Mouse (Mus musculus) hindbrain, embryonic 11.5 days (tissue): ENCODE data around the gene Amn1. TPM values are rescaled to one million over a fixed set of nuclear protein-coding genes. Genes with fewer than 3 reads are reported as not detected.

Experiments used
- ATAC-seq: fragments of 200-750 bp; cut with Nextera tagmentation; 2 replicates; pipeline ENCODE4 v1.8.0; 2017; ENCODE audit warnings: mild to moderate bottlenecking, moderate TSS enrichment, moderate library complexity; ENCODE audit not compliant: low FRiP score
- DNase-seq: peaks from one replicate; pipeline ENCODE4 v3.0.0-alpha.2; 2015; ENCODE audit warnings: low spot score
- H3K27ac ChIP-seq: fragments of 300-500 bp; sonication (generic); 2 replicates; pipeline ENCODE4 v1.5.1; 2014; ENCODE audit warnings: mild to moderate bottlenecking, low read depth, low read length
- H3K27me3 ChIP-seq: fragments of 300-500 bp; sonication (generic); 2 replicates; pipeline ENCODE4 v1.6.1; 2014; ENCODE audit warnings: mild to moderate bottlenecking, low read length, moderate library complexity, mixed read lengths; ENCODE audit not compliant: control insufficient read depth, insufficient read depth
- H3K36me3 ChIP-seq: fragments of 300-500 bp; sonication (generic); 2 replicates; pipeline ENCODE4 v1.6.1; 2014; ENCODE audit warnings: mild to moderate bottlenecking, low read length, moderate library complexity, mixed read lengths; ENCODE audit not compliant: control insufficient read depth, insufficient read depth
- H3K4me1 ChIP-seq: fragments of 300-500 bp; sonication (generic); replicated peaks from 2 replicates; pipeline ENCODE4 v1.6.1; 2014; ENCODE audit warnings: low read length, mixed read lengths; ENCODE audit not compliant: control insufficient read depth, insufficient read depth
- H3K4me2 ChIP-seq: fragments of 300-500 bp; sonication (generic); replicated peaks from 2 replicates; pipeline ENCODE4 v1.6.1; 2014; ENCODE audit warnings: mild to moderate bottlenecking, low read depth, low read length
- H3K4me3 ChIP-seq: fragments of 300-500 bp; sonication (generic); 2 replicates; pipeline ENCODE4 v1.5.1; 2014; ENCODE audit warnings: low read depth, low read length
- H3K9ac ChIP-seq: fragments of 300-500 bp; sonication (generic); 2 replicates; pipeline ENCODE4 v1.6.1; 2014; ENCODE audit warnings: low read depth, low read length
- H3K9me3 ChIP-seq: fragments of 300-500 bp; sonication (generic); 2 replicates; pipeline ENCODE4 v1.6.1; 2016; ENCODE audit warnings: low read length; ENCODE audit not compliant: control insufficient read depth
- WGBS: fragments of 180-500 bp; shearing (Covaris S2); extraction: QIAGEN DNeasy Blood & Tissue Kit; methylation state at CpG from one replicate; pipeline ENCODE4 v1.1.7; 2014; 5-methylcytosine and 5-hydroxymethylcytosine counted together
- polyA plus RNA-seq: library from polyadenylated mRNA; unstranded; fragments of >200 nt; fragmentation: Nextera tagmentation; extraction: Ambion mirVana; gene quantifications from 2 replicates; pipeline ENCODE4 v1.2.1, GENCODE M21; 2014

Gene Amn1
- polyA plus RNA-seq, 1 experiment from 2014 or later: 71.1 TPM

DNA sequence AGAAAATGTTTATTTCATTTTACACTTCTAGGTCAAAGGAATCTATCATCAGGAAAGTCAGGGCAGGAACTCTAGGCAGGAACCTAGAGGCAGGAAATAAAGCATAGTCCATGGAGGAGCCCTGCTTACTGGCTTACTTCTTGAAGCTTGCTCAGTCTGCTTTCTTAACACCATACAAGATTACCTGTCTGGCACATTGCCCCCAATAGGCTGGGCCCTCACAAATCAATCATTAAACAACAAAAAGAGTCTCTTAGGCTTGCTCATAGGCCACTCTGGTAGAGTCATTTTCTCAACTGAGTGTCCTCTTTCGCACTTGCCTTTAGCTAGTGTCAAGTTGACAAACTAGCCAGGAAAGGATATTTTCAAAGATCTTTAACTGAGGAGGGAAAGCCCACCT, 43.4 kb downstream of the Amn1 start:
- Histone ChIP-seq H3K36me3 (no peaks in the 10 kb centered on the region), H3K4me3 (no peak overlapping the region), H3K4me1 (no peaks in the 10 kb centered on the region), H3K27ac (no peak overlapping the region), H3K9ac (no peak overlapping the region), H3K4me2 (no peak overlapping the region), H3K9me3 (no peaks in the 10 kb centered on the region), H3K27me3 (no peaks in the 10 kb centered on the region)
- DNase-seq (no peak), ATAC-seq (no peak)
- WGBS: 90% methylated on average over 1 of the region's 1 CpGs

DNA sequence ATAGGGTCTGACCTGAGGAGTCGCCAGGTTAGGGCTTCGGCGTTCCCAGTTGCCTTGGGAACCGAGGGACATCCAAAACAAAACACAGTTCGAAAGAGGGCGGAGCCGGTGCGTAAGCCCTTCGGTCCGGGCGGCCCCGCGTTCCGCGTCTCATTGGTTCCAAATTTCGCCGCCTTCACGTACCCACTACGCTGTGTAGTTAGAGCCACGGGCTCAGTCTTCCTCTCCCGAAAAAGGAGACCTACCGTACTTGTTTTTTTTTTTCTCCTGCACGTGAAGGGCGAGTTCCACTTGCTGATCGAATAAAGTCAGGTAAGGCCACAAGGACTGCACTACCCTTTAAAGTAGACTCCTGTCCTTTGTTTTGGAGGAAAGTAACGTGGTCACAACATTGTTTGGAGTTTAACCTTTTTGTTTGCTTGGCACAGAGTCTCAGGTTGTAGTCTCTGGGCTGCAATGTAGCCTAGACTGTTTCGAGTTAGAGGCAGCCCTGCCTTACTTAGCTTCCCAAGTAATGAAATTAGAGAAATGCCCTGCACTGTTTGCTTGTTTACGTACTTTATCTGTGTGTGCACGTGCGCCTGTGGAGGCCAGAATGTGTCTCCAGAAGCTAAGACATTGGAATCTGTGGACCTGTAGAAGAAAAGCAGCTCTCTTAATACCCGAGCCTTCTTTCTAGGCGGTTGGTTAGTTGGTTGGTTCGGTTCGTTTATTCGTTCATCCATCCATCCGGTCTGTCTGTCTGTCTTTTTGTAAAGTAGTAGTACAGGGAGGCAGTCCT, 46.9 kb downstream of the Amn1 start:
- peak; percentile 92 for ATAC-seq

DNA sequence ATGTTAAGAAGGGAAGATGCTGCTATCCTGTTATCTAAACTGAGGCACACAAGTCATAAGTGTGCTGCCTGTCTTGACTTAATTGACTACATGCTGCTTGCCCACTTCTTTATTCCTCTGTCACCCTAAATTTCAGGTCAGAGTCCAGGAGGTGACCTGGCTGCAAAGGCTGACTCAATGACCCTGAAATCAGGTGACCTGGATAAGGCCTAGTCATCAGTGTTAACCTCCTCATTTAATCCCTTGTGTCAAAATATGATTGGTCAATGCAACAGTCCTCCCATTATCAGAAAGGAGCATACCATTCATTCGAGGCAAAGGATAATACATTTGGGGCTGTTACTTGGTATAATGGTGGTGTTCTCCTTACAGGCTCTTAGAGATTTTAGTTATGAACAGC, 49.0 kb downstream of the Amn1 start, which contains the start of gene Etfbkmt:
Etfbkmt (plus strand) TSS at position 379 of the 400 bp plus-strand sequence.
- no peak for DNase-seq
- WGBS: 82% methylated on average over 1 of the region's 1 CpGs

More for the DNA sequence above, 46.9 kb downstream of the Amn1 start:
- Histone ChIP-seq H3K27ac (no peak overlapping the region), H3K4me2 (peak overlapping the region; percentile 47), H3K9ac (peak overlapping the region; percentile 60), H3K4me1 (no peaks in the 10 kb centered on the region), H3K4me3 (peak overlapping the region; percentile 43), H3K36me3 (no peaks in the 10 kb centered on the region), H3K27me3 (no peaks in the 10 kb centered on the region), H3K9me3 (no peaks in the 10 kb centered on the region)
- DNase-seq: peak; percentile 86
- WGBS: 6% methylated on average over 36 of the region's 36 CpGs

DNA sequence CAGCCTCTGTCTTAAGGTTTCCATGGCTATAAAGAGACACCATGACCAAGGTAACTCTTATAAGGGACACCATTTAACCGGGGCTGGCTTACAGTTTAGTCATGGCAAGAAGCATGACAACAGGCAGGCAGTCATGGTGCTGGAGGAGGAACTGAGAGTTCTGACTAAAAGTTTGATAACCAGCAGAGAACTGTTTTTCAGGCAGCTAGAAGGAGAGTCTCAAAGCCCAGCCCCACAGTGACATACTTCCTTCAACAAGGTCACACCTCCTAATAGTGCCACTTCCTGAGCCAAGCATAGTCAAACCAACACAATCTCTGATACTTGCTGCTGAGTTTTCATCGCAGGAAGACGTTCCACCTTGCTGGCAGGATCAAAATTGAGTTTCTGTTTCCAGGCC, 49.5 kb downstream of the Amn1 start:
- no peak overlapping the region for H3K9ac ChIP-seq
- no peak overlapping the region for H3K4me3 ChIP-seq
- 88% methylated on average over 3 of the region's 3 CpGs for WGBS
- H3K27me3 ChIP-seq: no peaks in the 10 kb centered on the region
- no peaks in the 10 kb centered on the region for H3K9me3 ChIP-seq
- H3K4me1 ChIP-seq: no peaks in the 10 kb centered on the region
- no peak overlapping the region for H3K27ac ChIP-seq
- H3K36me3 ChIP-seq: no peaks in the 10 kb centered on the region
- no peak for ATAC-seq
- no peak for DNase-seq
- no peak overlapping the region for H3K4me2 ChIP-seq

More for the DNA sequence above, 49.0 kb downstream of the Amn1 start, which contains the start of gene Etfbkmt:
- Histone ChIP-seq H3K27me3 (no peaks in the 10 kb centered on the region), H3K4me2 (no peak within 1 kb of the TSS), H3K9ac (no peak within 1 kb of the TSS), H3K4me3 (no peak within 1 kb of the TSS), H3K27ac (no peak within 1 kb of the TSS), H3K36me3 (no peaks in the 10 kb centered on the region), H3K4me1 (no peaks in the 10 kb centered on the region), H3K9me3 (no peaks in the 10 kb centered on the region)
- no peak for ATAC-seq

DNA sequence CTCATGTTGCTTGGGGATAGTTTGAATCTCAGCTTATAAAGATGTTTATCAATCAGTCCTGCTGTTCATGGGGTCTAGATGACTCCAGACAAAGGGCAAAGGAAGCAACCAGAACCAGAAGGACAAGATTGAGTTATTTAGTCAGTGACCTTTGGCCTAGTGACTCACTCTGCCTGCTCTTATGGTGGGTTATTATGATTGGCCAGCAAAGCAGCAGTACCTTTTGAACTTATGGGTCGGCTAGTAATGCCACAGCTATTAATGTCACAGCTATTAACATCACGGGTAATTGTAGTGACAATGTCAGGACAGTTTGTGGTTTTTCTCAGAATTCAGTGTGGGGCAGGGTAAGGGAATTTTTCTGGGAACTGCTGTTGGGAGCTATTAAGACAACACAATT, 50.6 kb downstream of the Amn1 start:
- Histone ChIP-seq H3K4me3 (no peak overlapping the region), H3K4me1 (no peaks in the 10 kb centered on the region), H3K9me3 (no peaks in the 10 kb centered on the region), H3K27ac (no peak overlapping the region), H3K4me2 (no peak overlapping the region), H3K9ac (no peak overlapping the region), H3K27me3 (no peaks in the 10 kb centered on the region), H3K36me3 (no peaks in the 10 kb centered on the region)
- ATAC-seq: no peak
- DNase-seq: no peak
- WGBS: 70% methylated on average over 2 of the region's 2 CpGs

DNA sequence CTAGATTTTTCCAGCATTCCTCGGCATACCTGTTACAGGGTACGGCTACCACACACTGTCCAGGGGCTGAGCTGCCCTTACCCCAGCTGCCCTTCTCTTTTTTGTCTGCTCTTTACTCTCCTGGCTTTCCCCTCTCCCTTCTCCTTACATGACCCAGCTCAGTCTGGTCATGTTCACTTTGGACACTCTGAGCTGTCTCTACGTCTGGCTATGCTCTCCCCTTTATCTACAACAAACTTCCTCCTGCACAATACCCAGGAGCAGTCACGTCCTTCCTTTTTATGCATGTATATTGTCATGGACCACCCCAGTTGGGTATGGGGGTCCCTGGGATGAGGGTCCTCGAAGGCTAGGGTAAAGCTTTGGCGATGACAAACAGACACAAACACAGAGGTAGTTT, 52.9 kb downstream of the Amn1 start:
- 83% methylated on average over 6 of the region's 6 CpGs for WGBS
- H3K4me2 ChIP-seq: no peak overlapping the region

DNA sequence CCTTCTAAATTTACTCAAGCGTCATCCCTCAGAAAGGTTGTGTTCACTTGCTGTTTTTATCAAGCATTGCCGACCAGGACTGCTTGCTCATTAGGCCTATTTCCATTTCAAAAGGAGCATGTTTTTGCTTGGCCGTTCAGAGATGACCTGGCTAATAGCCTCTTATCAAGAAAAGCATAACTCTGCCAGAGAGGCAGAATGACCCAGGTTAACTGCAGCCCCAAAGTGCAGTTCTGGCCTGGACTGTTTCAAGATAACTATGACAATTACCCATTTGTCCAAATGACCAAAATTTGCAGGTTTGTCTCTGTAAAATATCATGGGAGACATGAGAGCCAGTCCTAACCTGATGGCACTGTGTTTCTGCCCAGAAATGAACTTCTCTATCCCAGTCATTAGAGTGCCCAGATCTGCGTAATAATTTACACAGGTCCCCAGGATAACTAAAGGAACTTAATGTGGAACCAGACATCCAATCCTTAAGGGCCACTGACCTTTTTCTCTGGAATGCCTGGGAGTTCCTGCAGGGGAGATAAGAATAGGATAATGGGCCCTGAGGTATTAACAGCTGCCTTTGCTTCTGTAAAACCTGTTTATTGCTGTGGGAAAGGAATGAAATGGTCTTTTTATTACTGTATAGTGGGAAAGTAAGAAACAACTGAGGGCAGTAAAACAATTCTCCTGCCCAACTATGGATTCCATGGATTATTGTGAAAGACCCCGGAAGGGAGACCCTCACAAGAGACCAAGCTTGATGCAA, 53.9 kb downstream of the Amn1 start:
- WGBS: 23% methylated on average over 5 of the region's 5 CpGs
- Histone ChIP-seq H3K9me3 (no peaks in the 10 kb centered on the region), H3K4me2 (no peak overlapping the region), H3K36me3 (no peaks in the 10 kb centered on the region), H3K9ac (no peak overlapping the region), H3K4me1 (no peaks in the 10 kb centered on the region), H3K27ac (no peak overlapping the region), H3K4me3 (no peak overlapping the region), H3K27me3 (no peaks in the 10 kb centered on the region)
- no peak for ATAC-seq
- DNase-seq: no peak

More for the DNA sequence above, 52.9 kb downstream of the Amn1 start:
- no peak overlapping the region for H3K4me3 ChIP-seq
- DNase-seq (no peak), ATAC-seq (no peak)
- no peak overlapping the region for H3K27ac ChIP-seq
- H3K27me3 ChIP-seq: no peaks in the 10 kb centered on the region
- H3K4me1 ChIP-seq: no peaks in the 10 kb centered on the region
- H3K36me3 ChIP-seq: no peaks in the 10 kb centered on the region
- H3K9me3 ChIP-seq: no peaks in the 10 kb centered on the region
- no peak overlapping the region for H3K9ac ChIP-seq

DNA sequence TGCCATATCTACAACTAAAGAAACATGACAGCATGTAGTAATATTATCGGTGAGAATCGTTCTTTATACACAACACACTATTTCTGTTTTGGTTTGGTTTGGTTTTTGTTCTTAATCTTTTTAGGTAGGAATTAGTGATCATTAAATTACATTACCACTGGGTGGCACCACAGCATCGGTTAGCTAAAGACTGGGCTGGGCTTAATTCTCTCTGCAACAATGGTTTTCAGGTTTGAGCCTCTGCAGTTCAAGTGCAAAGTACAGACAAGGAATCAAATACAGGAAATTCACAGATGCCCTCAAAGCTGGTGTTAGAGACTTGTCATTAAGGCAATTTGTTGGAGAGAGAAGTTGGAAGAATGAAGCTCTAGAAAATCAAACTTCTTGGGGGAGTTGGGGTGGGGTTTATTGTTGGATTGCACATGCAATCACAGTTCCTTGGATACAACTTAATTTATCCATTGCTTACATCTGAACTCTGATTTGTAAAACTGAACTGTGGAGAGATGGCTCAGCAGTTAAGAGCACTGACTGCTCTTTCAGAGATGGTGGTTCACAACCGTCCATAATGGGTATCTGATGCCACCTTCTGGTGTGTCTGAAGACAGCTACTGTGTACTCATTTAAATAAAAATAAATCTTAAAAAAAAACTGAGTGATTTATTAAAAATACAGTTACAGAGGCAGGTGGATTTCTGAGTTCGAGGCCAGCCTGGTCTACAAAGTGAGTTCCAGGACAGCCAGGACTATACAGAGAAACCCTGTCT, 56.0 kb downstream of the Amn1 start:
- no peak overlapping the region for H3K4me3 ChIP-seq
- H3K9ac ChIP-seq: no peak overlapping the region
- no peak overlapping the region for H3K27ac ChIP-seq
- no peak overlapping the region for H3K4me2 ChIP-seq
- peak; percentile 65; the same call in 1 of the 2 replicates for ATAC-seq
- no peaks in the 10 kb centered on the region for H3K4me1 ChIP-seq
- H3K27me3 ChIP-seq: no peaks in the 10 kb centered on the region
- DNase-seq: peak; percentile 71
- H3K36me3 ChIP-seq: no peaks in the 10 kb centered on the region
- H3K9me3 ChIP-seq: no peaks in the 10 kb centered on the region
- WGBS: 36% methylated on average over 5 of the region's 5 CpGs
